Mouse (Mus musculus) neural tube, embryonic 14.5 days (tissue): ENCODE measurements around the gene Rab11b. TPM values are rescaled to one million over a fixed set of nuclear protein-coding genes. Genes with fewer than 3 reads are reported as not detected.

Experiments used
- ATAC-seq: fragments of 200-750 bp; cut with Nextera tagmentation; 2 replicates; pipeline ENCODE4 v1.8.0; 2017; ENCODE audit warnings: low read depth, mild to moderate bottlenecking, moderate TSS enrichment, moderate library complexity
- H3K27ac ChIP-seq: fragments of 300-500 bp; sonication (generic); 2 replicates; pipeline ENCODE4 v1.5.1; 2014; ENCODE audit warnings: low read depth, mild to moderate bottlenecking, control low read depth, low read length, moderate library complexity, mixed read lengths
- H3K27me3 ChIP-seq: fragments of 300-500 bp; sonication (generic); 2 replicates; pipeline ENCODE4 v1.6.1; 2014; ENCODE audit warnings: low read length; ENCODE audit not compliant: control insufficient read depth, insufficient read depth
- H3K36me3 ChIP-seq: fragments of 300-500 bp; sonication (generic); 2 replicates; pipeline ENCODE4 v1.6.1; 2014; ENCODE audit warnings: low read length, mixed read lengths; ENCODE audit not compliant: control insufficient read depth, insufficient read depth
- H3K4me1 ChIP-seq: fragments of 300-500 bp; sonication (generic); 2 replicates; pipeline ENCODE4 v1.6.1; 2014; ENCODE audit warnings: low read length; ENCODE audit not compliant: control insufficient read depth, insufficient read depth
- H3K4me2 ChIP-seq: fragments of 300-500 bp; sonication (generic); 2 replicates; pipeline ENCODE4 v1.6.1; 2014; ENCODE audit warnings: mild to moderate bottlenecking, low read depth, low read length, control low read depth
- H3K4me3 ChIP-seq: fragments of 300-500 bp; sonication (generic); 2 replicates; pipeline ENCODE4 v1.5.1; 2014; ENCODE audit warnings: low read depth, low read length, control low read depth, mixed read lengths
- H3K9ac ChIP-seq: fragments of 300-500 bp; sonication (generic); replicated peaks from 2 replicates; pipeline ENCODE4 v1.6.1; 2014; ENCODE audit warnings: low read depth, mild to moderate bottlenecking, control low read depth, low read length, mixed read lengths
- H3K9me3 ChIP-seq: fragments of 300-500 bp; sonication (generic); 2 replicates; pipeline ENCODE4 v1.6.1; 2016; ENCODE audit warnings: low read length; ENCODE audit not compliant: control insufficient read depth
- WGBS: fragments of 180-500 bp; shearing (Covaris S2); extraction: QIAGEN DNeasy Blood & Tissue Kit; methylation state at CpG from one replicate; pipeline ENCODE4 v1.1.7; 2014; 5-methylcytosine and 5-hydroxymethylcytosine counted together
- polyA plus RNA-seq: library from polyadenylated mRNA; unstranded; fragments of >200 nt; fragmentation: Nextera tagmentation; extraction: Ambion mirVana; gene quantifications from 2 replicates; pipeline ENCODE4 v1.2.1, GENCODE M21; 2014

Gene Rab11b
- polyA plus RNA-seq: 449 and 532 TPM in 2 replicates

DNA sequence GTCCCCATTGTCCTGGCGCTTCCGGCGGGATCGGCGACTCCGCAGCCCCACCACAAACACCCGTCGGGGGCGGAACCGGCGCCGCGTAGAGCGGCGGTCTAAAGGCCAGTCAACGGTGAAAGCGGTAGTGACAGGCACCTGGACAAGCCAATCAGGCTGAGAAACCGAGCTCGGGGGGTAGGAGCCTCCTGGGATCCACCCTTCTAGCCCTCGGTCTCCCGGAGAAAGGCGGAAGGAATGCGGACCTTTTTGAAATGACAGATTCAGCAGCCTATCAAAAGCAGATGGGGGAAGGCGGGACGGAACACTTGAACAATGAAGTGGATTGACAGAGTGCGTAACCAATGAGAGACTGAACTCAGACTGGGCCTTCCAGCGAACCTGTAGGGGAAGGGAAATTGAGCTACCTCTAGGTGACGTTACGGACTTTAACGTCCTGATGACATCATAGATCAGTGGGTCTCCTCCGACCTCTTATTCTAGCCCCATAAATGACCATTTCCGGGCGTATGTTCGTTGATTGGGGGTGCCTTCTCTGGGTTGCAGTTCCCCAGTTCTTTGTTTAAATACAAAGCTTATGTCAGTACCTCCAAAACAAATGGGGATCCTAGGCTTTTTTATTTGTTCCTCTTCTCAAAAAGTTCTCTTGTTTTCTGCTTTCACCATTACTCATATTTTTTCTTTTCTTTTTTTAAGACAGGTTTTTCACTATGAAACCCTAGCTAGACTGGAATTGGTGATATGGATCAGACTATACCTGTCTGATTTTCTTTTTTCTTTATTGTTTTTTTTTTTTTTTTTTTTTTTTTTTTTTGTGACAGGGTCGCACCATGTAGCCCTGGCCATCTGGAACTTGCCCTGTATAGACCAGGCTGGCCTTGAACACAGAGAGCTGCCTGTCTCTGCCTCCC, at the start of gene Rab11b:
Gene Rab11b (minus strand): TSS at position 276 of the 911 bp plus-strand sequence.
- peak within 1 kb of the TSS; percentile 77 for H3K4me3 ChIP-seq
- no peaks in the 10 kb centered on the region for H3K9me3 ChIP-seq
- no peaks in the 10 kb centered on the region for H3K36me3 ChIP-seq
- peak within 1 kb of the TSS; percentile 85 for H3K4me2 ChIP-seq
- H3K27me3 ChIP-seq: no peaks in the 10 kb centered on the region
- peak within 1 kb of the TSS; percentile 99 for H3K27ac ChIP-seq
- H3K9ac ChIP-seq: peak within 1 kb of the TSS; percentile 97
- whole genome bisulfite sequencing: 3% methylated on average over 35 of the region's 35 CpGs
- peaks cover 38% of the 10 kb centered on the region for H3K4me1 ChIP-seq
- ATAC-seq: peak; percentile 98

DNA sequence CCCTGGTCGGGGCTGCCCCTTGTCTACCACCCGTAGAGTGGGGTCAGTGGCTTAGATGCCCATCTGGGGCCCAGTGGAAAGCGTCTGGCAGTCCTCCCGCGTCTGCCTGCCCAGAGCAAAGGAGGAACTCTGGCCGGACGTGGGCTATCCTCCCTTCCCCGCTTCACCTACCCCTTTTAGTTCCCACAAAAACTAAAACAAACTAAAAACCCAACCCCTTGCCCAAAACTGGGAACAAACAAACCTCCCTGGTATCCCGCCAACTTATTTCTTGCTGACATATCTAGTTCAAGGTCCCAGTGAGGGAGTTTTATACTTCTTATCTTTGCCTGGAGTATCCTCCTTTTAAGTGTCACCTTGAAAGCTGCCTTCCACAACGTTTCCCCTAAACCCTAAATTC, 47.9 kb upstream of the Rab11b start:
- Histone ChIP-seq H3K27ac (no peak overlapping the region), H3K9ac (no peak overlapping the region), H3K4me3 (no peak overlapping the region), H3K4me2 (no peak overlapping the region), H3K4me1 (no peaks in the 10 kb centered on the region), H3K27me3 (0 out of 2 replicates have a peak, but pooled peaks cover 4% of the 10 kb centered on the region), H3K36me3 (no peaks in the 10 kb centered on the region), H3K9me3 (no peaks in the 10 kb centered on the region)
- ATAC-seq: no peak
- 46% methylated on average over 10 of the region's 10 CpGs for WGBS

GRCm38 (mm10) chr17:33807181-33807888, 47.0 kb upstream of the Rab11b start:
- no peak overlapping the region for H3K9ac ChIP-seq
- no peak overlapping the region for H3K27ac ChIP-seq
- no peaks in the 10 kb centered on the region for H3K4me1 ChIP-seq
- H3K9me3 ChIP-seq: no peaks in the 10 kb centered on the region
- no peak overlapping the region for H3K4me2 ChIP-seq
- no peak overlapping the region for H3K4me3 ChIP-seq
- 0 out of 2 replicates have a peak, but pooled peaks cover 4% of the 10 kb centered on the region for H3K27me3 ChIP-seq
- 63% methylated on average over 8 of the region's 9 CpGs for WGBS
- ATAC-seq: no peak
- no peaks in the 10 kb centered on the region for H3K36me3 ChIP-seq

DNA sequence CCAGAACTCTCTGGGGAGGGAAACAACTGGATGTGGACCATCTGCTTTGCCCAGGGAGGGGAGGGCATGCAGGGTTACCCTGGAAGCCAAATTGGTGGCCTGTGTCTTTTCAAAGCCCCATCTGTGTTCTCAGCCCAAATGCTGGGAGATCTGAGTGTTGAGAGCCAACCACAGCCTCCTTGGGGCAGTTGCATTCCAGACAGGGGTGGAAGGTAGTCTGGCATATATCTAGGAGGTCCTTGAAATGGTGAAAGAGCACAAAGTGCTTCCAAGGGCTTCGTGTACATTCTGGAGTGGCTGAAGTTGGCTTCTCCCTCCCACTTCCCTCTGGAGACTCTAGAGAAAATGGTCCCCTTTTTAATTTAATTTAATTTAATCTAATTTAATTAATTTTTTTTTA, 44.4 kb upstream of the Rab11b start:
- no peak overlapping the region for H3K9ac ChIP-seq
- ATAC-seq: no peak
- H3K9me3 ChIP-seq: no peaks in the 10 kb centered on the region
- H3K36me3 ChIP-seq: no peaks in the 10 kb centered on the region
- 61% methylated on average over 1 of the region's 1 CpGs for WGBS
- H3K27me3 ChIP-seq: no peaks in the 10 kb centered on the region
- no peak overlapping the region for H3K27ac ChIP-seq
- H3K4me1 ChIP-seq: no peaks in the 10 kb centered on the region
- H3K4me2 ChIP-seq: no peak overlapping the region
- no peak overlapping the region for H3K4me3 ChIP-seq

DNA sequence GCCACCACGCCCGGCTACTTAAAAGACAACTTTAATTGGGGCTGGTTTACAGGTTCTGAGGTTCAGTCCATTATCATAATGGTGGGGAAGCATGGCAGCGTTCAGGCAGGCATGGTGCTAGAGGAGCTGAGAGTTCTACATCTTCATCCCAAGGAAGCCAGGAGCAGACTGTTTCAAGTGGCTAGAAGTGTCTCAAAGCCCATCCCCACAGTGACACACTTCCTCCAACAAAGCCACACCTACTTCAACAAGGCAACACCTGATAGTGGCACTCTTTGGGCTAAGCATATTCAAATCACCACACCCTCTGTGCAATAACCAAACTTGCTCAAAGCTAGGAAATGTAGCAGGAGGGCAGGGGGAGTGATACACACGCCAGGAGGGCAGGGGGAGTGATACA, 43.9 kb upstream of the Rab11b start:
- H3K9ac ChIP-seq: no peak overlapping the region
- 65% methylated on average over 4 of the region's 4 CpGs for WGBS

DNA sequence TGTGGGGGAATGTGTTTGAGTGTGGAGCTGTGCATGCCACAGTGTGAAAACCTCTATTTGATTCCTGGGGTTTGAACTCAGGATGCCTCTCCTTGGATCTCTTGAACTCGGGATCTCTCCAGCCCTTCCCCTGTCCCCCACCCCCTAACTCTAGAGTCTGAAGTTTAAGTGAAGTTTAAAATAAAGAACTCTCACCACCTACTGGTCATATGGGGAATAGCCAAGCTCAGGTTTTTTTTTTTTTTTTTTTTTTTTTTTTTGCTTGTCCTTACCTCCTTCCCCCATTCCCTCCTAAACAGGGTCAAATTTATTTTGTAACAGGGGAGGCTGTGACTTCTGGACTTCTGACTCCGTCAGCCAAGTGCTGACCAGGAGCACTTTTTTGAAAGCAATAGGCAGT, 41.9 kb upstream of the Rab11b start:
- no peak for ATAC-seq

More for the DNA sequence above, 43.9 kb upstream of the Rab11b start:
- Histone ChIP-seq H3K4me2 (no peak overlapping the region), H3K9me3 (no peaks in the 10 kb centered on the region), H3K36me3 (no peaks in the 10 kb centered on the region), H3K4me1 (no peaks in the 10 kb centered on the region), H3K27ac (no peak overlapping the region), H3K4me3 (no peak overlapping the region), H3K27me3 (no peaks in the 10 kb centered on the region)
- ATAC-seq: no peak

DNA sequence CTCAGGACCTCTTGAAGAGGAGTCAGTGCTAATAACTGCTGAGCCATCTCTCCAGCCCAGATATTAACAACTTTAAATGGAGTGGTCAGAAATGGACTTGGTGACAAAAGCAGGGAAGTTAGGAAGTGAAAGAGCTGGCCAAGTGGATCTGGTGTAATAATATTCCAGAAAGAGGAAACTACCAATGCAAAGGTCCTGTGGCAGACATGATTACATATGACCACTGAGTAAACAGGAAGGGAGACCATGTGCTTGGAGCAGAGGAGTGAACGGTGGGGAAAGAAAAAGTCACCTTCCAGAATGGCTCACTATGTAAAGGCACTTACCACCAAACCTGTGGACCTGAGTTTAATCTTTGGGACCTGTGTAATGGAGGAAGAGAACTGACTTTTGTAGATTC, 38.9 kb upstream of the Rab11b start:
- Histone ChIP-seq H3K27ac (no peak overlapping the region), H3K4me1 (no peaks in the 10 kb centered on the region), H3K4me3 (no peak overlapping the region), H3K4me2 (no peak overlapping the region), H3K27me3 (no peaks in the 10 kb centered on the region), H3K9me3 (no peaks in the 10 kb centered on the region), H3K9ac (no peak overlapping the region), H3K36me3 (no peaks in the 10 kb centered on the region)
- WGBS: 69% methylated on average over 1 of the region's 1 CpGs
- no peak for ATAC-seq

More for the DNA sequence above, 41.9 kb upstream of the Rab11b start:
- H3K9me3 ChIP-seq: no peaks in the 10 kb centered on the region
- H3K9ac ChIP-seq: no peak overlapping the region
- no peaks in the 10 kb centered on the region for H3K27me3 ChIP-seq
- no peaks in the 10 kb centered on the region for H3K36me3 ChIP-seq
- H3K4me1 ChIP-seq: no peaks in the 10 kb centered on the region
- WGBS: 11% methylated on average over 2 of the region's 2 CpGs
- no peak overlapping the region for H3K27ac ChIP-seq
- no peak overlapping the region for H3K4me2 ChIP-seq
- H3K4me3 ChIP-seq: no peak overlapping the region

DNA sequence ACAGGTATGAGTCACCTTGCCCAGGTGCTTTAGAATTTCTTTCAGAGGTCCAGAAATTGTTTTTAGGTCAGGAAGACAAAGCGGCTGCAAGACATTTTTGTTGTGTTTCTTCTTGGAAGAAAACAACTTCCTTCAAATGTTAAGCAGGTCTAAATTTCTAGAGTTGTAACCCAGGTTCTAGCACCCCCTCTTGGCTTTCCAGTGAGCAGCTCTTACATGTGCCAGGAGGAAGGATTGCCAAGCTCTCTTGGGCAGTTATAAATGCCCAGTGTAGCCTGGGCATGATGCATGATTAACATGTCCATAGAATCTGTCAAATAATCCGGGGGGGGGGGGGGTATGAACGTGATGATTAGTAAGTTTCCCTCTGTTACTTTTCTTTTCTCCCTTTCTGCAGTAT, 38.0 kb upstream of the Rab11b start:
- Histone ChIP-seq H3K4me2 (no peak overlapping the region), H3K4me3 (no peak overlapping the region), H3K4me1 (no peaks in the 10 kb centered on the region), H3K9me3 (no peaks in the 10 kb centered on the region), H3K27ac (no peak overlapping the region), H3K36me3 (no peaks in the 10 kb centered on the region), H3K27me3 (no peaks in the 10 kb centered on the region), H3K9ac (no peak overlapping the region)
- no peak for ATAC-seq
- WGBS: 53% methylated on average over 3 of the region's 3 CpGs

- H3K4me3 ChIP-seq: no peak overlapping the region
- no peak overlapping the region for H3K4me2 ChIP-seq
- 84% methylated on average over 4 of the region's 4 CpGs for WGBS
- H3K36me3 ChIP-seq: no peaks in the 10 kb centered on the region
- no peak overlapping the region for H3K9ac ChIP-seq
- no peak overlapping the region for H3K27ac ChIP-seq
- no peak for ATAC-seq
- H3K4me1 ChIP-seq: no peaks in the 10 kb centered on the region
- no peaks in the 10 kb centered on the region for H3K9me3 ChIP-seq
- H3K27me3 ChIP-seq: no peaks in the 10 kb centered on the region
Measured at GRCm38 (mm10) chr17:33788732-33789131, 28.4 kb upstream of the Rab11b start.
